Mouse (Mus musculus): ENCODE measurements around the gene Nfia. TPM values are rescaled to one million over a fixed set of nuclear protein-coding genes. Genes with fewer than 3 reads are reported as not detected.

The Nfia gene
- 1 to 10 TPM; 3.9 to 7.6 TPM for polyA plus RNA-seq (2017; shearing (Covaris generic))

GRCm38 (mm10) chr4:97772641-97773040, at the start of gene Nfia:
Nfia (plus strand) TSS chr4:97772734.

GRCm38 (mm10) chr4:97777706-97778176, 5.2 kb downstream of the Nfia start, which contains the start of gene E130114P18Rik:
E130114P18Rik (minus strand) TSS chr4:97778078.

Other genes with a start within 250 kb of the Nfia start
- gene E130114P18Rik, start 5.3 kb downstream of the Nfia start, polyA plus RNA-seq (2017; shearing (Covaris generic)), result under 1 TPM in 1 of 2 experiments, not detected in 1; 0.33 TPM

Measured in activated CD4-positive, CD25-positive, alpha-beta regulatory T cell (primary cell).